8 mouse cellular contexts compared by ENCODE assay signal in the genomic region with DNA sequence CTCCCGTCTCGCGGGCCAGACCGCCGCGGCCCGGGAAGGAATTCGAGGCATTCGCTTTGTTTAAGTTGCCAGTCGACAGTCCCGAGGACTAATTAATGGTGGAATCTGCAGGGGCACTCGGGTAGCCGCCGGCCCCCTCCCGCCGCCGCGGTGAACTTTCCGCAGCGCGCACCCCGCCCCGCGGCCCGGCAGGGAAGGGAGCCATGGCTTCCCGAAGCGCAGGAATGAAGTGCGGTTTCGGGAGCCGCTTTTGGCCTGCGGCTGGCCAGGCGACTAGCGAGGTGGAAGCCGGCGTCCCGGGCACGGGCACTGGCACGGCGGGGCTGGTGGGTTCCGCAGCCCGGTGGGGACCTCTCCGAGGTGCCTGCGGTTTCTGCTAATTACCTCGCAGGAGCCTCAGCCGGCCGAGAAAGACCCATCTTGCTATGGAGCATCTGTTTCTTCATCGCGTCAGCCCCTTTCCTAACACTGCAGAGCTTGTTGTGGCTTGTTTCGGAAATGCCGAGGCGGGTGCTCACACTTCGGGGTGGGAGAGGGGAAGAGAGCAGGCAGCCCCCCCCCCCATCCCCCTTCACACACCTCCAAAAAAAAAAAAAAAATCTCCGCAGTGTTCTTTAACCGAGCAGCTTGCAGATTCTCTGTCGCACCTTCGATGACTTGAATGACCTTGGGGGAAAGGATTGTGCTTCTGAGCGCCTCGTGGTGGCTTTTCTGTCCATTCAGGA. TPM values are rescaled to one million over a fixed set of nuclear protein-coding genes. Genes with fewer than 3 reads are reported as not detected.
DNase-seq lines count a peak whose midpoint lies in the region; ATAC-seq and TF ChIP-seq lines count a peak whose summit lies in the region.

No protein-coding gene starts in this region.

- peaks cover 70% of the 10 kb centered on the region for H3K4me1 ChIP-seq in E14TG2a.4 (replicated peaks; ENCODE audit: low read depth, low read length)
- H3K4me1 ChIP-seq in embryonic facial prominence, embryonic 13.5 days, result peaks cover 31% of the 10 kb centered on the region
- peaks cover 7 to 51% of the 10 kb centered on the region in 2 experiments for H3K4me1 ChIP-seq in heart, embryonic 14.5 days (ENCODE audit: control insufficient read depth in 2 of 2, insufficient read depth in 2 of 2, low read length in 2 of 2)
- H3K4me1 ChIP-seq in kidney, postnatal 0 days (replicated peaks; ENCODE audit: insufficient read depth, low read length), result peaks cover 23% of the 10 kb centered on the region; the same call in 1 of the 2 replicates
- H3K4me1 ChIP-seq in lung, embryonic 14.5 days (ENCODE audit: insufficient read depth), result peaks cover 11% of the 10 kb centered on the region; the same call in 1 of the 2 replicates

- peak overlapping the region; percentile 92 for H3K4me3 ChIP-seq in E14TG2a.4 (replicated peaks; ENCODE audit: low read length)
- peak overlapping the region; percentile 88 for H3K4me3 ChIP-seq in embryonic facial prominence, embryonic 13.5 days
- H3K4me3 ChIP-seq in heart, embryonic 14.5 days (ENCODE audit: control insufficient read depth in 1 of 2, insufficient read depth in 1 of 2, low read depth in 1 of 2, low read length in 2 of 2), result peak overlapping the region; percentile 72 to 97
- peak overlapping the region; percentile 95 for H3K4me3 ChIP-seq in kidney, postnatal 0 days (replicated peaks; ENCODE audit: low read depth, low read length)
- peak overlapping the region; percentile 89 for H3K4me3 ChIP-seq in lung, embryonic 14.5 days (ENCODE audit: low read depth, low read length)

- ATAC-seq in embryonic facial prominence, embryonic 13.5 days (ENCODE audit: insufficient number of reproducible peaks, insufficient read depth, low FRiP score, low TSS enrichment, low read depth), result peak; percentile 29; the same call in 1 of the 2 replicates
- no peak for ATAC-seq in heart, embryonic 14.5 days (ENCODE audit: insufficient number of reproducible peaks, insufficient read depth, low FRiP score, low read depth)
- ATAC-seq in kidney, postnatal 0 days (replicated peaks; ENCODE audit: low FRiP score, low read depth), result peak; percentile 40
- peak; percentile 36 for ATAC-seq in lung, embryonic 14.5 days (ENCODE audit: insufficient read depth)
- no peak for ATAC-seq in monocyte, adult 5-6 weeks (replicated peaks; ENCODE audit: insufficient number of reproducible peaks, low FRiP score, low TSS enrichment, poor library complexity, severe bottlenecking)

- no peaks in the 10 kb centered on the region for H3K9me3 ChIP-seq in E14TG2a.4 (ENCODE audit: low read length)
- H3K9me3 ChIP-seq in embryonic facial prominence, embryonic 13.5 days, result no peaks in the 10 kb centered on the region
- no peaks in the 10 kb centered on the region for H3K9me3 ChIP-seq in heart, embryonic 14.5 days (ENCODE audit: control insufficient read depth, low read length)
- H3K9me3 ChIP-seq in kidney, postnatal 0 days (replicated peaks; ENCODE audit: low read length), result no peaks in the 10 kb centered on the region
- H3K9me3 ChIP-seq in lung, embryonic 14.5 days (ENCODE audit: low read depth, low read length), result no peaks in the 10 kb centered on the region

- TF ChIP-seq CTCF in E14TG2a.4 (conservative IDR thresholded peaks at IDR 0.05; ENCODE audit: low read length), result no peak
- TF ChIP-seq CTCF in kidney, postnatal 0 days (IDR thresholded peaks at IDR 0.05; ENCODE audit: low read depth), result no peak
- TF ChIP-seq CTCF in lung, embryonic 14.5 days (IDR thresholded peaks at IDR 0.05; ENCODE audit: low read depth), result no peak

- H3K9ac ChIP-seq in embryonic facial prominence, embryonic 13.5 days, result peak overlapping the region; percentile 92
- H3K9ac ChIP-seq in heart, embryonic 14.5 days (ENCODE audit: low read length), result peak overlapping the region; percentile 97
- H3K9ac ChIP-seq in kidney, postnatal 0 days (ENCODE audit: low read depth, low read length), result peak overlapping the region; percentile 80
- H3K9ac ChIP-seq in lung, embryonic 14.5 days, result peak overlapping the region; percentile 90

- peaks cover 11% of the 10 kb centered on the region for H3K36me3 ChIP-seq in E14TG2a.4 (ENCODE audit: insufficient read depth, low read length)
- H3K36me3 ChIP-seq in embryonic facial prominence, embryonic 13.5 days, result no peaks in the 10 kb centered on the region
- H3K36me3 ChIP-seq in heart, embryonic 14.5 days (ENCODE audit: control insufficient read depth, insufficient read depth, low read length), result no peaks in the 10 kb centered on the region
- no peaks in the 10 kb centered on the region for H3K36me3 ChIP-seq in kidney, postnatal 0 days (ENCODE audit: insufficient read depth, low read length)
- no peaks in the 10 kb centered on the region for H3K36me3 ChIP-seq in lung, embryonic 14.5 days (ENCODE audit: insufficient read depth)

- peak; percentile 67 for DNase-seq in adrenal gland, postnatal 14 days
- peak; percentile 58 for DNase-seq in kidney, postnatal 0 days (ENCODE audit: low spot score)
- peak; percentile 64 for DNase-seq in lung, embryonic 14.5 days
- DNase-seq in ovary, postnatal 14 days (ENCODE audit: low spot score), result peak; percentile 20

- no peaks in the 10 kb centered on the region for H3K27me3 ChIP-seq in E14TG2a.4 (ENCODE audit: insufficient read depth, low read length)
- H3K27me3 ChIP-seq in embryonic facial prominence, embryonic 13.5 days, result no peaks in the 10 kb centered on the region
- no peaks in the 10 kb centered on the region for H3K27me3 ChIP-seq in heart, embryonic 14.5 days (ENCODE audit: control insufficient read depth, insufficient read depth, low read length)
- no peaks in the 10 kb centered on the region for H3K27me3 ChIP-seq in kidney, postnatal 0 days (ENCODE audit: insufficient read depth, low read length)
- no peaks in the 10 kb centered on the region; the same call in 1 of the 2 replicates for H3K27me3 ChIP-seq in lung, embryonic 14.5 days (ENCODE audit: insufficient read depth, low read length)

- WGBS in embryonic facial prominence, embryonic 13.5 days, result under 1% methylated on average over 58 of the region's 58 CpGs
- under 1% methylated on average over 57 of the region's 58 CpGs for WGBS in heart, embryonic 14.5 days
- WGBS in kidney, postnatal 0 days, result under 1% methylated on average over 43 of the region's 58 CpGs
- under 1% methylated on average over 52 of the region's 58 CpGs for WGBS in lung, embryonic 14.5 days

- H3K27ac ChIP-seq in embryonic facial prominence, embryonic 13.5 days, result peak overlapping the region; percentile 98
- H3K27ac ChIP-seq in heart, embryonic 14.5 days (replicated peaks in 1 of 2; ENCODE audit: control insufficient read depth in 1 of 2, insufficient read depth in 1 of 2, low read depth in 2 of 2, low read length in 2 of 2), result peak overlapping the region; percentile 94 to 99
- peak overlapping the region; percentile 97 for H3K27ac ChIP-seq in kidney, postnatal 0 days
- peak overlapping the region; percentile 96 for H3K27ac ChIP-seq in lung, embryonic 14.5 days (ENCODE audit: low read depth)

- H3K4me2 ChIP-seq in embryonic facial prominence, embryonic 13.5 days, result peak overlapping the region; percentile 70
- H3K4me2 ChIP-seq in heart, embryonic 14.5 days (ENCODE audit: low read length), result peak overlapping the region; percentile 70
- H3K4me2 ChIP-seq in kidney, postnatal 0 days (ENCODE audit: low read length), result peak overlapping the region; percentile 77
- H3K4me2 ChIP-seq in lung, embryonic 14.5 days, result peak overlapping the region; percentile 66

RNA-seq across cellular contexts. Expression of a gene that starts 0.9 kb away (rescaled TPM):
- total RNA-seq in adrenal gland, postnatal 14 days (2021), result 34.4 and 34.6 TPM in 2 replicates
- polyA plus RNA-seq in embryonic facial prominence, embryonic 13.5 days (2015; fragmentation: Nextera tagmentation; extraction: Ambion mirVana), result 132 and 164 TPM in 2 replicates
- 90.5 and 95.6 TPM in 2 replicates for polyA plus RNA-seq in heart, embryonic 14.5 days (2014; fragmentation: Nextera tagmentation; extraction: Ambion mirVana)
- polyA plus RNA-seq in kidney, postnatal 0 days (2015; fragmentation: Nextera tagmentation; extraction: Ambion mirVana), result 111 and 114 TPM in 2 replicates
- 111 and 140 TPM in 2 replicates for polyA plus RNA-seq in lung, embryonic 14.5 days (2014; fragmentation: Nextera tagmentation; extraction: Ambion mirVana)
- 9.5 to 22.4 TPM (median 11.4 TPM) in 3 replicates for total RNA-seq in monocyte, adult 5-6 weeks (2017)

RNA-seq across cellular contexts. Expression of a gene that starts 8.5 kb away (rescaled TPM):
- total RNA-seq in adrenal gland, postnatal 14 days (2021), result 0.56 and 0.70 TPM in 2 replicates
- 0.35 TPM in 1 of 2 replicates, not detected in the other for polyA plus RNA-seq in embryonic facial prominence, embryonic 13.5 days (2015; fragmentation: Nextera tagmentation; extraction: Ambion mirVana)
- 0.26 and 0.30 TPM in 2 replicates for polyA plus RNA-seq in heart, embryonic 14.5 days (2014; fragmentation: Nextera tagmentation; extraction: Ambion mirVana)
- 0.55 and 0.68 TPM in 2 replicates for polyA plus RNA-seq in kidney, postnatal 0 days (2015; fragmentation: Nextera tagmentation; extraction: Ambion mirVana)
- polyA plus RNA-seq in lung, embryonic 14.5 days (2014; fragmentation: Nextera tagmentation; extraction: Ambion mirVana), result 0.30 and 0.42 TPM in 2 replicates
- not detected in 3 replicates for total RNA-seq in monocyte, adult 5-6 weeks (2017)

RNA-seq across cellular contexts. Expression of a gene that starts 47.2 kb away (rescaled TPM):
- total RNA-seq in adrenal gland, postnatal 14 days (2021), result 0.15 TPM in 1 of 2 replicates, not detected in the other
- 0.52 and 0.56 TPM in 2 replicates for polyA plus RNA-seq in embryonic facial prominence, embryonic 13.5 days (2015; fragmentation: Nextera tagmentation; extraction: Ambion mirVana)
- polyA plus RNA-seq in heart, embryonic 14.5 days (2014; fragmentation: Nextera tagmentation; extraction: Ambion mirVana), result 0.11 TPM in 1 of 2 replicates, not detected in the other
- polyA plus RNA-seq in kidney, postnatal 0 days (2015; fragmentation: Nextera tagmentation; extraction: Ambion mirVana), result 0.25 and 0.56 TPM in 2 replicates
- polyA plus RNA-seq in lung, embryonic 14.5 days (2014; fragmentation: Nextera tagmentation; extraction: Ambion mirVana), result 0.07 TPM in 1 of 2 replicates, not detected in the other
- total RNA-seq in monocyte, adult 5-6 weeks (2017), result not detected in 3 replicates

Comparison
In these comparisons a context has a peak if more than half of its experiments do, and no peak if none do; other contexts are left out.
1. ATAC-seq: peak in embryonic facial prominence, embryonic 13.5 days (single experiment), kidney, postnatal 0 days (single experiment) and lung, embryonic 14.5 days (single experiment); none in heart, embryonic 14.5 days (single experiment) and monocyte, adult 5-6 weeks (single experiment).
2. Peak in every context shown above with its lines, with median percentiles within 50 percentile points of each other: H3K4me3 ChIP-seq, DNase-seq, H3K27ac ChIP-seq, H3K4me2 ChIP-seq and H3K9ac ChIP-seq.